Mouse (Mus musculus) lung, adult 18-20 months (tissue): ENCODE measurements at regions not wholly inside any gene's neighbourhood (a gene's known extent, or its start where the extent isn't known, plus 50 kb on each side); places are given as distances from the start of the nearest gene placed in this dataset.
A peak's percentile ranks its signal among the peaks of the same experiment; 100 is the strongest.

ENCODE experiments used
- DNase-seq, 2 experiments: peaks; one replicate each; pipeline ENCODE4 v3.0.0; 2022; ENCODE audit warnings: mixed read lengths in 2 of 2

DNA sequence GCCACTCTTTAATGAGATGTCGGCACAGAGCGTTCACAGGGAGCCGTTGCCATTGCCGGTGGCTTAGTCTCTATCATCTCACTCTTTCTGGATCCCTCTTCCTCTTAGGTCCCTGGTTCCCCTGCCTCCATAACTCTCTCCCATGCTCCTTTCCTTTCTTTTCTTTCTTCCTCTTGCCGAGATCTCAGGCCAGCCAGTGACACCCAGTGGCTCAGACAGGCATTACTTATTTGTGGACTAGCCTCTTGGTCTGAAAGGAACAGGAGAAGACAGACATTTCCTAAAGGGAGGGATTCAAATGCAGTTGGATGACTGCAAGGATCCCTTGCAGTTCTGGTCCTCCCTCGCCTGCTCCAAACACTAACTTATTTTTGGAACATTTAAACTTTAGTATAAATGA, 180.5 kb upstream of the Ado start:
- peak; percentile 33 to 35 for DNase-seq

DNA sequence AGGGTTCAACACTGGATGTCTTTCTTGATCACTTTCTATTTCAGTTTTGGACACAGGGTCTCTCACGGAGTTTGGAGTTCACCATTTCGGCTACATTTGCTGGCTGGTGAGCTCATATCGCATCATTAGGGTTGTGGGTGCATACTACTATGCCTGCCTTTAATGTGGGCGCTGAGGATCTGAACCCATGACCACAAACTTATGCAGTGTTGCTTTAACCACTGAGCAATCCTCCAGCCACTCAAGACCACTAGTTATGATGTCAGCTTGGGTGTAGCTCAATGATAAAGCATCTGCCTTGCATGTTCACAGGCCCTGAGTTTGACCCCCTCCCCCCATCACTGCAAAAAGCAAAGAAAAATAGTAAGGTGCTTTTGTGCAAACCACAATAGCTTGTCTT, 178.8 kb upstream of the Ado start:
- no peak for DNase-seq

- DNase-seq: no peak
Observed at GRCm38 (mm10) chr10:67726796-67727195, 178.0 kb upstream of the Ado start.

- no peak for DNase-seq
Observed at GRCm38 (mm10) chr10:67726351-67726750, 177.6 kb upstream of the Ado start.

DNA sequence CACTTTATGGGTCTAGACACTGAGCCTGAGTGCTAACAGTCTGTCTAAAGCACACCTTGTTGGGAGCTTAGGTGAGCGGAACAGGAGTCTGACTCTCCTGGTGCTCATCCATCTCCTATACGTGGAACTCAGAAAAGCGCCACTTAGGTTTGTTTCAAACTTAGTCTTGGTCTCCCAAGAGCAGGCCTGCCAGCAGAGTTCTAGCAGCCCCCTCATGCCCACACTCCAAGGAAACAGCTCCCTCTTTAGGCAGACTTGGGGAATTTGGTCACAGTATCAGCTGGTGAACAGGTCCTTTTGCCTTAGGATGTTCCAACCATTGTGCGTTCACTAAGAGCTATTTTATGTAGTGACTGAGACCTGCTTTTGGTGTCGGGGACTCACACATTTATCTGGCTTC, 173.0 kb upstream of the Ado start:
- DNase-seq: no peak

DNA sequence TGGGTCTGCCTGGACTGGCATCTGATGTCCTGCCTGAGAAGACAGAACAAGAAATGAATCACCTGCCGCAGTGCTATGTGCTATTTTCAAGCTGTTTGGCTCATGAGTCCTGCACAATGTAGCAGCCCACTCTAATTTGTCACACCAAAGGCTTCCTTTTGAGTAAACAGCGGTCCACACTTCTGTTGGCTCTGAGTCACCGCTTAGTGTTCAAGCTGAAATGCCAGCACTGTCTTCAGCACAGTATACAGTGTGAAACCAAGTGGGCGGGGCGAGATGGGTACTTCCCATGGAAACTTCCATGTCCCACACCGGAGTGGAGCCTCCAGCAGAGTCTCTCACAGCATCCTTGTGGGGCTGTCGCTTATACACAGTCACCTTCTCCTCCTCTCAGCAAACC, 168.8 kb upstream of the Ado start:
- peak in 1 of 2 experiments; percentile 17 for DNase-seq

DNA sequence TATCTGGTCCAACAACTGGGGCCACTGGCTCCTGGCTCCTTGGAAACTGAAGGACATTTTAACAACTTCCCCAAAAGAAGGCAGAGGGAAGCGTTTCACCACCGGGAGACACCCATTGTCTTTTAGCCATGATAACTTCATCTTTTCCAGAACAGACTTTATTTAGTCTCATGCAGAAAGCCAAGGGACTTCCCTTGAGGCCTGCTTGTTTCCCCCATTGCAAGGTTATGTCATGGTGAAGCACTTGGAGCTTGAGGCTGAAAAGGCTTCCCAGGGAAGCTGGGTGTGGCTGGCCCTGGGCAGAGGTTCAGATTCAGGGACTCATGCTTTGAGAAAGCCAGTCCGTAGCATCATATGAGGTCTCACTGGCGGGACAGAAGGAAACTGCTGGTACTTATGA, 166.3 kb upstream of the Ado start:
- peak; percentile 13 to 24 for DNase-seq

- DNase-seq: peak in 1 of 2 experiments; percentile 24
Observed at GRCm38 (mm10) chr10:67713098-67713497, 164.3 kb upstream of the Ado start.

GRCm38 (mm10) chr10:67712665-67713064, 163.9 kb upstream of the Ado start:
- peak in 1 of 2 experiments; percentile 9 for DNase-seq

- no peak for DNase-seq
Observed at GRCm38 (mm10) chr10:67711961-67712360, 163.2 kb upstream of the Ado start.

- no peak for DNase-seq
Observed at GRCm38 (mm10) chr10:67706436-67706835, 157.7 kb upstream of the Ado start.

- DNase-seq: peak; percentile 23 to 36
Observed at GRCm38 (mm10) chr10:67702783-67703455, 154.2 kb upstream of the Ado start.

DNA sequence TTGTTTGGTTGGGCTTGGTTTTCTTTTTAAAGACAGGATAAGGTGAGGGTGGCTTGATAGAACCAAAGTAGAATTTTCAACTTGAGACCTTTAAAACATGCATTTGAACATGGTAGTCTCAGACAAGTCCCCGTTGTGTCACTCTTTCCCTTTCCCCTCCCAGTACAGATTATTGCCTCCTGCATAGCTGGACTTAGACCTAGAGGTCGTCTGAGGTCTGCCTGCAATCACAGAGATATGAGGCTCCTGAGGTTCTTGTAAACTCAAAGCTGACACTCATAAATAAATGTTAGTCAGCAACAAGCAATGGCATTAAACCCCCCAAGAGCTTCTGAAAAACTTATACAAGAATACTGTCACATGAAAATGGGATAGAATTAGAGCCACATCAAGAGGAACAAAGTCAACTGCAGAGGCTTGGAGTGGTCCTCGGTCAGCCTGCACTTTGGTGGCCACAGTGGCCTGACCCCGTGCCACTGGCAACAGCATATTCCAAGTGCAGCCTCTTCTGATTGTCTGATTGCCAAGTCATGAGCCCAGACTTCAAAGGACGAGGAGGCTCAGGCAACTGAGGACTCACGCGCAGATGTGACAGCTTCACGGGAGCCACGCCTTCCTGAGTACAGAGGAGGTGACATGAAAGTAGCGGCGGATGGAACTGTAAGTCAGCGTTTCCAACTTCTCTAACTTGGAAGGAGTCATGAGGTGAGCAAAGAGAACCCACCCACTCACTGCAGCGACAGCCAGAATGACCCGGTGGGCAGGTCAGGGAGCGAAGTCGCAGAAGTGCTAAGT, 148.8 kb upstream of the Ado start:
- DNase-seq: peak in 1 of 2 experiments; percentile 29

- peak; percentile 9 to 15 for DNase-seq
Observed at GRCm38 (mm10) chr10:67695891-67696853, 147.4 kb upstream of the Ado start.

DNA sequence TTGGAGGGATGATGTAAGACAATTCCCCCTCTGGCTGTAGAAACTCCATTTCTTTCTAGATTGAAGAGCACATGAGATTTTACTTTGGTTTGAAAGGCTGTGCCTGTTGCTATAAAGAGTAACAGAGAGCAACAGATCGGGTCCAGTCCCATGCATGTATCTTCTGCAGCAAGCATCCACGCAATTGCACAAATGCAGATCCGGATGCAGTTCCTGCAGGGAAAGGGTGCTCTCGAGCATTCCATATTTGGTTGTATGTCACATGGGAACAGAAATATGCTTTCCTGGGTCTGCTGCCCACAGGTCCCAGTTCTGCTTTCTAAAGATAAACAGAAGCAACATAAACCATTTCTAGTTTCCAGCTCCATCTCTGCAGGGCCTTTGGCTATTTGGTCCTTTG, 146.0 kb upstream of the Ado start:
- peak in 1 of 2 experiments; percentile 10 for DNase-seq

- peak; percentile 18 to 21 for DNase-seq
Observed at GRCm38 (mm10) chr10:67693586-67693985, 144.8 kb upstream of the Ado start.

GRCm38 (mm10) chr10:67689944-67690670, 141.4 kb upstream of the Ado start:
- DNase-seq: no peak

- DNase-seq: no peak
Observed at GRCm38 (mm10) chr10:67679382-67679781, 130.6 kb upstream of the Ado start.

DNA sequence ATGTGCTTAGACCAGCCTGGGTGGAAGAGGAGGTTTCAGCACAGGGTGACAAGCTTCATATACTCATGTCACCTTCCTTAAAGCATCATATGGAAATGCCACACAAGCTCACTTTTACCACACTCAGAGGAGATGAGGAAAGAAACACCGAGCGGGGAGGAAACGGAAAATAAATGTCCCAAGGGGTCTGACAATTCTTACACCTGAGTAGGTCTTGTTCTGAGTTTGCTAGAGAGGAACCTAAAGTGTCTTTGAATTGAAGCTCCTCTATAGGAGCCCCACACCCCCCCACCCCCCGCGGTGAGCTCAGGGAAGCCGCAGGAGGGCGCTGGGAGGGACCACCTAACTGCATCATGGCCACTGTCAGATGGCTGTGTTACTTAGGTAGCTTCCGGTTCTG, 124.7 kb upstream of the Ado start:
- DNase-seq: no peak

DNA sequence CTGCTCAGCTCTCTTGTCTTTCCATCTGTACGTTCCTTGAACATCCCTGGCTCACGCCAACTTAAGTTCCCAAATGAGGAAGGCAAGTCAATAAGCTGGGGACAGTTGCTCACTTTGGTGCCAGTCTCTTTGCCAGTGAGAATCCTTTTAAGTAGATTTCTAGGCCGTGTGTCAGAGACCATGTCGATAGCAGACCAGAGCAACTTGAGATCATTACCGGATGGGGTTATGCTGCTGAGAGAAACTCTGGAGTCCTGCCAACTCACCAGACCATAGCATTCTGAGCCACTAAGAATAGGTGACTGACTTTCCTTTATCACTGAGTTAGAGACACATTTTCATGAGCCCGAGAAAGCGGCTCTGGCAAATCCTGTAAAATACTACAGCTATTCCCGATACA, 123.5 kb upstream of the Ado start:
- no peak for DNase-seq

GRCm38 (mm10) chr10:67669066-67669465, 120.3 kb upstream of the Ado start:
- no peak for DNase-seq

GRCm38 (mm10) chr10:67663028-67663427, 114.3 kb upstream of the Ado start:
- no peak for DNase-seq
